Mouse (Mus musculus): ENCODE measurements around the gene Dpagt1.
"Not testable (repeated sequence)": the region's sequence is repeated elsewhere in the genome, so short reads cannot be mapped to it uniquely, and the experiment has no call there.

Dpagt1 gene

GRCm38 (mm10) chr9:44318076-44318825 is 7.6 kb upstream of the Dpagt1 start:
- in situ Hi-C loops (cut with MboI, MseI), result no loop called here

- in situ Hi-C loops (cut with MboI, MseI), result no loop called here
Measured at GRCm38 (mm10) chr9:44318826-44319095, 7.1 kb upstream of the Dpagt1 start.

- in situ Hi-C loops (cut with MboI, MseI), result no loop called here
Measured at GRCm38 (mm10) chr9:44319105-44319886, 6.5 kb upstream of the Dpagt1 start.

- in situ Hi-C loops (cut with MboI, MseI), result no loop called here
Measured at GRCm38 (mm10) chr9:44319887-44320798, 5.7 kb upstream of the Dpagt1 start, which contains the start of gene C2cd2l. C2cd2l (minus strand) TSS chr9:44320285.

- in situ Hi-C loops (cut with MboI, MseI), result no loop called here
Measured at GRCm38 (mm10) chr9:44320799-44321133, 5.1 kb upstream of the Dpagt1 start.

GRCm38 (mm10) chr9:44323656-44324055 is 2.2 kb upstream of the Dpagt1 start:
- in situ Hi-C loops (cut with MboI, MseI), result not testable (repeated sequence)

GRCm38 (mm10) chr9:44324147-44324546 is 1.7 kb upstream of the Dpagt1 start:
- in situ Hi-C loops (cut with MboI, MseI), result no loop called here

GRCm38 (mm10) chr9:44325032-44325767 is 619 bp upstream of the Dpagt1 start:
- in situ Hi-C loops (cut with MboI, MseI), result not testable (repeated sequence)

- in situ Hi-C loops (cut with MboI, MseI), result no loop called here
Measured at GRCm38 (mm10) chr9:44326371-44327063, 698 bp downstream of the Dpagt1 start.

GRCm38 (mm10) chr9:44327064-44327711 is 1.4 kb downstream of the Dpagt1 start:
- in situ Hi-C loops (cut with MboI, MseI), result no loop called here

GRCm38 (mm10) chr9:44327926-44328325 is 2.1 kb downstream of the Dpagt1 start:
- in situ Hi-C loops (cut with MboI, MseI), result no loop called here

- in situ Hi-C loops (cut with MboI, MseI), result no loop called here
Measured at GRCm38 (mm10) chr9:44330736-44331135, 4.9 kb downstream of the Dpagt1 start.

- in situ Hi-C loops (cut with MboI, MseI), result no loop called here
Measured at GRCm38 (mm10) chr9:44332918-44333638, 7.3 kb downstream of the Dpagt1 start.

GRCm38 (mm10) chr9:44334396-44335330 is 8.8 kb downstream of the Dpagt1 start, which contains the start of gene H2afx:
H2afx (plus strand) TSS chr9:44334694.
- in situ Hi-C loops (cut with MboI, MseI), result loop anchor here in 1 of 2 experiments (5.0 kb wide), 1 partner anchor 97 kb away; no protein-coding TSS in a partner anchor

- in situ Hi-C loops (cut with MboI, MseI), result loop anchor here in 1 of 2 experiments (5.0 kb wide), 1 partner anchor 98 kb away; no protein-coding TSS in a partner anchor
Measured at GRCm38 (mm10) chr9:44335331-44336092, 9.7 kb downstream of the Dpagt1 start.

GRCm38 (mm10) chr9:44336093-44336406 is 10.2 kb downstream of the Dpagt1 start:
- in situ Hi-C loops (cut with MboI, MseI), result loop anchor here in 1 of 2 experiments (5.0 kb wide), 1 partner anchor 99 kb away; no protein-coding TSS in a partner anchor

GRCm38 (mm10) chr9:44336513-44336912 is 10.7 kb downstream of the Dpagt1 start:
- in situ Hi-C loops (cut with MboI, MseI), result loop anchor here in 1 of 2 experiments (5.0 kb wide), 1 partner anchor 99 kb away; no protein-coding TSS in a partner anchor
